Mouse (Mus musculus) midbrain, embryonic 15.5 days (tissue): ENCODE results near the gene Grik3. TPM values are rescaled to one million over a fixed set of nuclear protein-coding genes. Genes with fewer than 3 reads are reported as not detected.

Experiments used
- ATAC-seq: fragments of 200-750 bp; cut with Nextera tagmentation; replicated peaks from 2 replicates; pipeline ENCODE4 v1.8.0; 2017; ENCODE audit warnings: moderate TSS enrichment
- H3K27ac ChIP-seq: fragments of 300-500 bp; sonication (generic); 2 replicates; pipeline ENCODE4 v1.5.1; 2015; ENCODE audit warnings: mild to moderate bottlenecking, inconsistent platforms
- H3K27me3 ChIP-seq: fragments of 300-500 bp; sonication (generic); replicated peaks from 2 replicates; pipeline ENCODE4 v1.6.1; 2015; ENCODE audit warnings: inconsistent platforms
- H3K36me3 ChIP-seq: fragments of 300-500 bp; sonication (generic); replicated peaks from 2 replicates; pipeline ENCODE4 v1.6.1; 2015; ENCODE audit warnings: inconsistent platforms
- H3K4me1 ChIP-seq: fragments of 300-500 bp; sonication (generic); 2 replicates; pipeline ENCODE4 v1.6.1; 2015; ENCODE audit warnings: inconsistent platforms
- H3K4me2 ChIP-seq: fragments of 300-500 bp; sonication (generic); 2 replicates; pipeline ENCODE4 v1.6.1; 2015; ENCODE audit warnings: inconsistent platforms, mild to moderate bottlenecking, moderate library complexity
- H3K4me3 ChIP-seq: fragments of 300-500 bp; sonication (generic); 2 replicates; pipeline ENCODE4 v1.5.1; 2015; ENCODE audit warnings: mild to moderate bottlenecking, inconsistent platforms
- H3K9ac ChIP-seq: fragments of 300-500 bp; sonication (generic); 2 replicates; pipeline ENCODE4 v1.6.1; 2015; ENCODE audit warnings: mild to moderate bottlenecking, inconsistent platforms
- H3K9me3 ChIP-seq: fragments of 300-500 bp; sonication (generic); 2 replicates; pipeline ENCODE4 v1.6.1; 2016; ENCODE audit warnings: inconsistent platforms
- WGBS: fragments of 180-500 bp; shearing (Covaris S2); methylation state at CpG from one replicate; pipeline ENCODE4 v1.1.7; 2015; ENCODE audit warnings: mixed read lengths; 5-methylcytosine and 5-hydroxymethylcytosine counted together
- polyA plus RNA-seq: library from polyadenylated mRNA; unstranded; fragments of >200 nt; fragmentation: Nextera tagmentation; extraction: Ambion mirVana; gene quantifications from 2 replicates; pipeline ENCODE4 v1.2.1, GENCODE M21; 2015

The Grik3 gene
- polyA plus RNA-seq, 1 experiment from 2014 or later, result 5.3 TPM

DNA sequence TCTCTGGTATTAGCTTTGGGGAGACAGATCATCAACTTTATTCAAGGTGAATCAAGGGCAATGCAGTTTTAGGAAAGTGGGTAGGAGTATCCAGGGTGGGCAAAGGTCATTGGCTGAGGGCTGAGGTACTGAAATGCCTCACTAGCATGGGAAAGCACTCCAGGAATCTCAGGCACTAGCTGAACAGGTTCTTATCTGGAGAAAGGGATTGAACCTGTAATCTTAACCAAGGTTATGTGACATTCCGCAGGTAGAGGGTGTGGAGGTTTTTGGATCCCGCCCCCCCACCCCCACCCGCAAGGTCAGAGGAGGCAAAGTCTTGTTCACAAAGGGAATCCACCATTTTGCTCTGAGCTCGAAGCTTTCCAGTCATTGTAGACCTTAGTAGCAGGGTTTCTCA, 93.4 kb downstream of the Grik3 start:
- ATAC-seq, result no peak
- no peaks in the 10 kb centered on the region for H3K9me3 ChIP-seq
- H3K9ac ChIP-seq, result no peak overlapping the region
- no peaks in the 10 kb centered on the region for H3K27me3 ChIP-seq
- H3K27ac ChIP-seq, result no peak overlapping the region
- H3K4me3 ChIP-seq, result no peak overlapping the region
- peaks cover 21% of the 10 kb centered on the region for H3K4me1 ChIP-seq
- no peak overlapping the region for H3K4me2 ChIP-seq
- H3K36me3 ChIP-seq, result no peaks in the 10 kb centered on the region
- 81% methylated on average over 4 of the region's 4 CpGs for WGBS

- H3K27me3 ChIP-seq, result no peaks in the 10 kb centered on the region
- 89% methylated on average over 3 of the region's 3 CpGs for WGBS
- no peak for ATAC-seq
- H3K9me3 ChIP-seq, result no peaks in the 10 kb centered on the region
- H3K36me3 ChIP-seq, result no peaks in the 10 kb centered on the region
- no peak overlapping the region for H3K4me3 ChIP-seq
- H3K27ac ChIP-seq, result no peak overlapping the region
- H3K4me1 ChIP-seq, result peaks cover 28% of the 10 kb centered on the region
- H3K9ac ChIP-seq, result no peak overlapping the region
- no peak overlapping the region for H3K4me2 ChIP-seq
Observed at GRCm38 (mm10) chr4:125584676-125585075, 94.2 kb downstream of the Grik3 start.

GRCm38 (mm10) chr4:125587577-125587976, 97.1 kb downstream of the Grik3 start:
- Histone ChIP-seq H3K4me1 (peaks cover 57% of the 10 kb centered on the region), H3K9ac (no peak overlapping the region), H3K4me2 (peak overlapping the region; percentile 26)

DNA sequence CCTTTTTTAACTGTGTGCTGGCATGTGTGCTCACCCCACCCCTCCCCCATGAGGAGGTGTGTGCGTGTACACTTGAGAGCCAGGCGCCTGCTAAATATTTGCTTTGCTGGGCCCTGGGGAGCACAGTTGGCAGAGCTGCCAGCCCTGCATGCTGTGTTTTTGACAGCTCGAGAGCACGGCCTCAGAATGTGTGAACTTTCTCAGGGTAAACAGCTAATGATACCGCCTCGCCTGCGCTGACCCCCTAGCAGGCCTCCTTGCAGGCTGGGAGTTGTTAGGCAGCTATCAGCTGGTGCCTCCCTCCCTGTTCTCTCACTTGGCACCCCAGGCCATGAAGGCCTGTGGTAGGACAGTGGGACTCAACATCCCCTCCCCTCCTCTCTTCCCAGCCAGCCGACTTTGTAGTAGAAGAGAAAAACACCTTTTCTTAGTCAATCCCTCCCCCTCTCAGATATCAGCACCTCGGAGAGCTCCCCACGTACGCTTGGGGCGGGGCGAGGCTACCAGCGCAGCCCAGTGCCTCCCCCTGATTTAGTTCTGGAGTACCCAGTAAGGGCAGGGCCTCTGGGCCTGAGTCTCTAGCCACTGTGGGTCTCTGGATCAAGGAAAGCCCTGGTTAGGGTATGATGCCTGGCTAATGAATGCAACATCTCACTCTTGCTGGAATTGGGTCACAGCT, 99.9 kb downstream of the Grik3 start:
- H3K4me3 ChIP-seq, result no peak overlapping the region
- peak overlapping the region; percentile 36; the same call in 1 of the 2 replicates for H3K27ac ChIP-seq
- no peak overlapping the region for H3K9ac ChIP-seq
- peak overlapping the region; percentile 8; the same call in 1 of the 2 replicates for H3K4me2 ChIP-seq
- no peaks in the 10 kb centered on the region for H3K27me3 ChIP-seq
- peaks cover 74% of the 10 kb centered on the region for H3K4me1 ChIP-seq
- ATAC-seq, result no peak; the same call in 1 of the 2 replicates
- no peaks in the 10 kb centered on the region for H3K9me3 ChIP-seq
- H3K36me3 ChIP-seq, result no peaks in the 10 kb centered on the region
- WGBS, result 9% methylated on average over 14 of the region's 14 CpGs

More at GRCm38 (mm10) chr4:125587577-125587976, 97.1 kb downstream of the Grik3 start:
- no peaks in the 10 kb centered on the region for H3K27me3 ChIP-seq
- no peaks in the 10 kb centered on the region for H3K9me3 ChIP-seq
- peak overlapping the region; percentile 13; the same call in 1 of the 2 replicates for H3K27ac ChIP-seq
- WGBS, result 8% methylated on average over 12 of the region's 12 CpGs
- H3K4me3 ChIP-seq, result no peak overlapping the region
- no peaks in the 10 kb centered on the region for H3K36me3 ChIP-seq
- ATAC-seq, result no peak

DNA sequence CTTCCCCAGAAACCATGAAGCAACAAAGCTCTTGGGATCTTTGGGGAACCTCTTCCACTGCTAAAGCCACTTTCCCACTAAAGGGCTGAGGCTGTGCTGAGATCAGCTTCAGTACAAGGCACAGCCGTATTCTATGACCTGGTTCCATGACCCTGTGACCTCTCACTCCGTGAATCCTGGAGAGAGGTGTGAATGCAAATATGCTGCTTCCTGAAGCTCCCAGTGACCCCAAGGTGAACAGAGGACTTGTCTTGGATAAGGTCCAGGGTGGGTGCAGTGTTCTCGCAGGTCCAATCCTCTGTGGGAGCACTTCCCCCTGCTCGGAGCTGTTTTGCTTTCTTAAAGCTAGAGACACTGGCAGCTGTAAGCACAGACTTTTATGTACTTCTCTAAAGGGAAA, 102.2 kb downstream of the Grik3 start:
- Histone ChIP-seq H3K27me3 (no peaks in the 10 kb centered on the region), H3K4me1 (peaks cover 79% of the 10 kb centered on the region), H3K36me3 (no peaks in the 10 kb centered on the region), H3K4me3 (no peak overlapping the region), H3K4me2 (no peak overlapping the region), H3K9ac (no peak overlapping the region), H3K27ac (no peak overlapping the region), H3K9me3 (no peaks in the 10 kb centered on the region)
- no peak for ATAC-seq
- WGBS, result 39% methylated on average over 4 of the region's 4 CpGs

- Histone ChIP-seq H3K4me2 (no peak overlapping the region), H3K27ac (no peak overlapping the region), H3K36me3 (no peaks in the 10 kb centered on the region), H3K9ac (no peak overlapping the region), H3K4me1 (peaks cover 80% of the 10 kb centered on the region), H3K9me3 (no peaks in the 10 kb centered on the region), H3K27me3 (no peaks in the 10 kb centered on the region), H3K4me3 (no peak overlapping the region)
- 82% methylated on average over 9 of the region's 9 CpGs for WGBS
- no peak for ATAC-seq
Observed at GRCm38 (mm10) chr4:125595011-125595410, 104.5 kb downstream of the Grik3 start.

- no peak overlapping the region for H3K9ac ChIP-seq
- H3K4me3 ChIP-seq, result no peak overlapping the region
- no peak for ATAC-seq
- H3K27me3 ChIP-seq, result no peaks in the 10 kb centered on the region
- no peak overlapping the region for H3K4me2 ChIP-seq
- H3K36me3 ChIP-seq, result no peaks in the 10 kb centered on the region
- WGBS, result 56% methylated on average over 10 of the region's 10 CpGs
- no peak overlapping the region for H3K27ac ChIP-seq
- no peaks in the 10 kb centered on the region for H3K9me3 ChIP-seq
- H3K4me1 ChIP-seq, result peaks cover 55% of the 10 kb centered on the region
Observed at GRCm38 (mm10) chr4:125598677-125599076, 108.2 kb downstream of the Grik3 start.

GRCm38 (mm10) chr4:125599510-125600005, 109.1 kb downstream of the Grik3 start:
- H3K27me3 ChIP-seq, result no peaks in the 10 kb centered on the region
- H3K9me3 ChIP-seq, result no peaks in the 10 kb centered on the region
- no peak overlapping the region for H3K4me3 ChIP-seq
- no peaks in the 10 kb centered on the region for H3K36me3 ChIP-seq
- no peak overlapping the region for H3K27ac ChIP-seq
- H3K4me1 ChIP-seq, result peaks cover 48% of the 10 kb centered on the region
- ATAC-seq, result no peak
- no peak overlapping the region for H3K9ac ChIP-seq
- no peak overlapping the region for H3K4me2 ChIP-seq
- WGBS, result 64% methylated on average over 3 of the region's 3 CpGs

DNA sequence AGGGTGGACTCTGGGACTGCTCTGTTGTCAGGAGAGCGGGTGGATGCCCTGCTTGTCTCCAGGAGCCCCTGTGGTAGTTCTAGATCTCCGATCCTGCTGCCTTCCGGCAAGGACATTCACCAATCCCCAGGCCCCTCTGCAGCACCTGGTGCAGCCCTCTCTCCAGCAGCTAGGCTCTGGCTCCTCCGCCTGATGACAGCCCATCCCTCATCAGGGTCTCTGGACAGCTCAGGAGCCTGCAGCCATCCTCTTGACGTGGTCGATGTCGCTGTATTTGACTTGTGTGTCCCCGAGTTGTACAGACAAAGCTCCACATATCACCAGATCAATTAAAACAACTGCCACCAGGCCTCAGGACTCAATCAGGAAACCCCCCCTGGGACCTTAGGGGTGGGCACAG, 110.1 kb downstream of the Grik3 start:
- Histone ChIP-seq H3K9me3 (no peaks in the 10 kb centered on the region), H3K4me2 (no peak overlapping the region), H3K27me3 (no peaks in the 10 kb centered on the region), H3K9ac (no peak overlapping the region), H3K4me3 (no peak overlapping the region), H3K36me3 (no peaks in the 10 kb centered on the region), H3K4me1 (peaks cover 47% of the 10 kb centered on the region), H3K27ac (no peak overlapping the region)
- WGBS, result 59% methylated on average over 8 of the region's 8 CpGs
- ATAC-seq, result no peak

DNA sequence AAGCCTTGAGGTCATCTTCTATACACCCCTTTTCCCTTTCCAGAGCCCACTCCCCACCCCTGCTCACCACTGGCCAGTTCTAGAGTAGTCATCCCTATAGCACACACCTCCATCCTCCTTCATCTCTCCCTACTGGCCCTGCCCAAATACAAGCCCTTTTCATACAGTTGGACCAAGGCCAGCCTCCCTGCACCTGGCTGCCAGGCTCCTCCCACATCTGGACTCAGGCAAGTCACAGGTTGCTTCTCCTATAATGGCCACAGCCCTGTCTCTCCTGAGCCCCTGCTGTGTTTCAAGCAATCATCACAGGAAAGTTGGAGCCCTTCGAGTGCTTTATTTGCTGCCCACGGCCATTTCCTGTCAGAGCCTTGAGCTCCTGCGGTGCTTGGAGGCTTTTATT, 110.8 kb downstream of the Grik3 start:
- Histone ChIP-seq H3K9me3 (no peaks in the 10 kb centered on the region), H3K4me3 (no peak overlapping the region), H3K27ac (no peak overlapping the region), H3K4me1 (peaks cover 42% of the 10 kb centered on the region), H3K36me3 (no peaks in the 10 kb centered on the region), H3K9ac (no peak overlapping the region), H3K4me2 (no peak overlapping the region), H3K27me3 (no peaks in the 10 kb centered on the region)
- no peak for ATAC-seq
- WGBS, result 73% methylated on average over 3 of the region's 3 CpGs

DNA sequence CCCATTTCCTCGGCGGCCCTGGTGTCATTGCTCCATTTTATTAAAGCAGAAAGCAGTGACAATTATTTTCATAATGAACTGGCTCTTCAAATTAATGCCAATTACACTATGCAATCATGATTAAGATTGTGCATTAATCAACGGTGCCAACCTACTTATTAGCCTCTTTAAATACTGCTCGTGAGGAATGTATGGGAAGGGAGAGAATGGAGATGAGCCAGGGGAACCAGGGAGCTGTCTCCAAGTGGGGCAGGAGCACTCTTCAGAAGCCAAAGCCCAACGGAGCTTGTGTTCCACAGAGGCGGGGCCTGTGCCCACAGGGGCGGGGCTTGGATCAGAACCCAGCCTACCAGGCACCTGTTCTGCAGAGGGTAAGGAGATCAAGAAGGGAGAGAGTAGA, 114.0 kb downstream of the Grik3 start:
- WGBS, result 52% methylated on average over 7 of the region's 7 CpGs
- H3K27ac ChIP-seq, result no peak overlapping the region
- no peak for ATAC-seq
- no peak overlapping the region for H3K9ac ChIP-seq
- no peaks in the 10 kb centered on the region for H3K36me3 ChIP-seq
- no peaks in the 10 kb centered on the region for H3K27me3 ChIP-seq
- H3K9me3 ChIP-seq, result no peaks in the 10 kb centered on the region
- no peak overlapping the region for H3K4me2 ChIP-seq
- H3K4me3 ChIP-seq, result no peak overlapping the region
- peaks cover 20% of the 10 kb centered on the region for H3K4me1 ChIP-seq

GRCm38 (mm10) chr4:125606147-125606546, 115.6 kb downstream of the Grik3 start:
- H3K36me3 ChIP-seq, result no peaks in the 10 kb centered on the region
- H3K9ac ChIP-seq, result no peak overlapping the region
- no peaks in the 10 kb centered on the region for H3K9me3 ChIP-seq
- H3K4me2 ChIP-seq, result no peak overlapping the region
- no peak overlapping the region for H3K4me3 ChIP-seq
- 83% methylated on average over 6 of the region's 6 CpGs for WGBS
- no peak for ATAC-seq
- peaks cover 3% of the 10 kb centered on the region for H3K4me1 ChIP-seq
- no peaks in the 10 kb centered on the region for H3K27me3 ChIP-seq
- H3K27ac ChIP-seq, result no peak overlapping the region

GRCm38 (mm10) chr4:125607397-125608042, 117.0 kb downstream of the Grik3 start:
- Histone ChIP-seq H3K9ac (no peak overlapping the region), H3K27me3 (no peaks in the 10 kb centered on the region)

More at GRCm38 (mm10) chr4:125607397-125608042, 117.0 kb downstream of the Grik3 start:
- Histone ChIP-seq H3K27ac (no peak overlapping the region), H3K4me3 (no peak overlapping the region), H3K9me3 (no peaks in the 10 kb centered on the region), H3K36me3 (no peaks in the 10 kb centered on the region), H3K4me2 (no peak overlapping the region), H3K4me1 (0 out of 2 replicates have a peak, but pooled peaks cover 2% of the 10 kb centered on the region)
- 65% methylated on average over 10 of the region's 10 CpGs for WGBS
- no peak for ATAC-seq
